Mouse (Mus musculus): ENCODE data around the gene C1qb. TPM values are rescaled to one million over a fixed set of nuclear protein-coding genes. Genes with fewer than 3 reads are reported as not detected.

C1qb gene
- total RNA-seq, 1 experiment from 2014 or later: 0.25 TPM

- no peak for ATAC-seq (replicated peaks in 1 of 2; ENCODE audit: insufficient read depth in 1 of 2, low FRiP score in 2 of 2, low TSS enrichment in 1 of 2, low read depth in 1 of 2, poor library complexity in 2 of 2, severe bottlenecking in 2 of 2)
Observed at GRCm38 (mm10) chr4:136898084-136898598, 12.2 kb upstream of the C1qb start.

- ATAC-seq (replicated peaks in 1 of 2; ENCODE audit: insufficient read depth in 1 of 2, low FRiP score in 2 of 2, low TSS enrichment in 1 of 2, low read depth in 1 of 2, poor library complexity in 2 of 2, severe bottlenecking in 2 of 2): no peak
Observed at GRCm38 (mm10) chr4:136896461-136896860, 10.5 kb upstream of the C1qb start.

GRCm38 (mm10) chr4:136895861-136896260 is 9.9 kb upstream of the C1qb start:
- ATAC-seq (replicated peaks in 1 of 2; ENCODE audit: insufficient read depth in 1 of 2, low FRiP score in 2 of 2, low TSS enrichment in 1 of 2, low read depth in 1 of 2, poor library complexity in 2 of 2, severe bottlenecking in 2 of 2): no peak

DNA sequence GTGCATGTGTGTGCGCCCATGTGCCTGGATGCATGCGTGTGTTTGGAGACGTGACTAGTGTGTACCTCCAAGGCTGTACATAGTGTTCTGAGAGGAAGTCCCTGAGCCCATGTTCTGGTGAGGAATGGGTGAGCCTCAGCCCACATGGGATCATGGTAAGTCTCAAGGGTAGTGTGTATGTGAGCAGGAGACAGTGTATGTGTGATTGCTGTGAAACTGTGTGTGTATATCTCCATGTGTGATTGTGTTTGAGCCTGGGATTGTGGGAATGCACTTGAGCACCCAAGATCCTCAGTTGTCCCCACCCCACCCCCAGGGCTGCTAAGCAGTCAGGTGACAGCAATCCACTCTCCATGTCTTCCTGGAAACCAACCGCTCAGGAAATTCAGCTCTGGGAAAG is 8.8 kb upstream of the C1qb start:
- no peak for ATAC-seq (replicated peaks in 1 of 2; ENCODE audit: insufficient read depth in 1 of 2, low FRiP score in 2 of 2, low TSS enrichment in 1 of 2, low read depth in 1 of 2, poor library complexity in 2 of 2, severe bottlenecking in 2 of 2)

- ATAC-seq (replicated peaks in 1 of 2; ENCODE audit: insufficient read depth in 1 of 2, low FRiP score in 2 of 2, low TSS enrichment in 1 of 2, low read depth in 1 of 2, poor library complexity in 2 of 2, severe bottlenecking in 2 of 2): peak; percentile 62 to 64; a peak in 2 of 4 replicates
Observed at GRCm38 (mm10) chr4:136893691-136894543, 7.9 kb upstream of the C1qb start.

- ATAC-seq (replicated peaks in 1 of 2; ENCODE audit: insufficient read depth in 1 of 2, low FRiP score in 2 of 2, low TSS enrichment in 1 of 2, low read depth in 1 of 2, poor library complexity in 2 of 2, severe bottlenecking in 2 of 2): peak; percentile 29 to 37; a peak in 2 of 4 replicates
Observed at GRCm38 (mm10) chr4:136892811-136893210, 6.8 kb upstream of the C1qb start, which contains the start of gene C1qc. TSS of gene C1qc (minus strand) at chr4:136893065.

GRCm38 (mm10) chr4:136892371-136892770 is 6.4 kb upstream of the C1qb start:
- no peak for ATAC-seq (replicated peaks in 1 of 2; ENCODE audit: insufficient read depth in 1 of 2, low FRiP score in 2 of 2, low TSS enrichment in 1 of 2, low read depth in 1 of 2, poor library complexity in 2 of 2, severe bottlenecking in 2 of 2)

DNA sequence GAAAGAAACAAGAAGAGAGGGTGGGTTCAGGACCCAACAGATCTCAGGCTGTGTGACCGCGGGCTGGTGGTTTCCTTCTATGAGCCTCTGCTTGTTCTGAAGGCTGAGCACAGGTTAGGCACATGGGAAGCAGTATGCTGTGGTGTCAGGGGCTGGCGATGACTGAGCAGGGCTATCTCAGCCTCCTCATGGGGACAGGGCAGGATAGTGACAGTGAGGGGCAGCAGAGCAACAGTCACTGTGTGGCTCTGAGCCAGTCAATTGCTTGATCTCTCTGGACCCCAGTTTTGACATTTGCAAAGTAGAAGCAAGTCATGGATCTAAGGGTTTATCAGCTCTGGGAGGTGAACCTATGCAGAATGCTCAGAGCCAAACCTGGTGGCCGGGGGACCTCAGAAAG is 5.1 kb upstream of the C1qb start:
- no peak for ATAC-seq (replicated peaks in 1 of 2; ENCODE audit: insufficient read depth in 1 of 2, low FRiP score in 2 of 2, low TSS enrichment in 1 of 2, low read depth in 1 of 2, poor library complexity in 2 of 2, severe bottlenecking in 2 of 2)

GRCm38 (mm10) chr4:136889981-136890380 is 4.0 kb upstream of the C1qb start:
- no peak for ATAC-seq (replicated peaks in 1 of 2; ENCODE audit: insufficient read depth in 1 of 2, low FRiP score in 2 of 2, low TSS enrichment in 1 of 2, low read depth in 1 of 2, poor library complexity in 2 of 2, severe bottlenecking in 2 of 2)

- ATAC-seq (replicated peaks in 1 of 2; ENCODE audit: insufficient read depth in 1 of 2, low FRiP score in 2 of 2, low TSS enrichment in 1 of 2, low read depth in 1 of 2, poor library complexity in 2 of 2, severe bottlenecking in 2 of 2): no peak
Observed at GRCm38 (mm10) chr4:136887714-136888113, 1.7 kb upstream of the C1qb start.

DNA sequence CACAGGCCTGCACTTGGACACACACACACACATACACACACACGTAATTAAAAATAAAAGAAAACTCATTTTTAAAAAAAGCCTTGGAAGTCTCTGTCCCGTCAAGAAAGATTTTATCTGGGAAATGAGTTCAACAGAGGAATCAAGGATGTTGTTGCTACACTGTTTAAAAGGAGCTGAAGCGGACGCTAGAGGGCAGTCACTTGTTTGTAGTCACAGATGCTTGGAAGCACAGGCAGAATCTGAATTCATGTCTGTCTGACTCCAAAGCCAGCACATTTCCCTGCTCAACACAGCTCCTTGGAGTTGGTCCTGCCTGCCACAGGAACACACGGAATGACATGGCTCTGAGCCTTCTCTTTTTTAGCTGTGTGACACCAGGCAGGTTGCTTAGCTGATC is 7.4 kb downstream of the C1qb start:
- no peak for ATAC-seq (replicated peaks in 1 of 2; ENCODE audit: insufficient read depth in 1 of 2, low FRiP score in 2 of 2, low TSS enrichment in 1 of 2, low read depth in 1 of 2, poor library complexity in 2 of 2, severe bottlenecking in 2 of 2)

- ATAC-seq (replicated peaks in 1 of 2; ENCODE audit: insufficient read depth in 1 of 2, low FRiP score in 2 of 2, low TSS enrichment in 1 of 2, low read depth in 1 of 2, poor library complexity in 2 of 2, severe bottlenecking in 2 of 2): no peak
Observed at GRCm38 (mm10) chr4:136878171-136878570, 7.8 kb downstream of the C1qb start.

DNA sequence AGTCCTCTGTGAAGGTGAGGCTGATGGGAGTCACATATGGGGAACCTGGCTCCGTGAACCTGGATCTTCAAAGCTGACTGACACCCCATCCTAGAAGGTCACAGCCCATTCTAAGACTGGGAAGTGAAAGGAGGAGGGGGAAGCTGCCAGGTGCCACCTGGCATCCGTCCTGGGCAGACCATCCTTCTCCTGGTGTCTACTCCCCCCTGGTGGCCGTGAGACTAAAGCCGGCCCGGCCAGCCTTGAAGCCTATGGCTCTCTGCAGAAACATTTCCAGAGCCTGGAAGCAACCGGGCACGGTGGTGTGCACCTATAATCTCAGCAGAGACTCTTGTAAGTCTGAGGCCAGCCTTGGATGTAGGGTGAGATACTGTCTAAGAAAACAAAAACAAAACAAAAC is 9.0 kb downstream of the C1qb start:
- ATAC-seq (replicated peaks in 1 of 2; ENCODE audit: insufficient read depth in 1 of 2, low FRiP score in 2 of 2, low TSS enrichment in 1 of 2, low read depth in 1 of 2, poor library complexity in 2 of 2, severe bottlenecking in 2 of 2): peak; percentile 48 to 62

GRCm38 (mm10) chr4:136875012-136875411 is 11.0 kb downstream of the C1qb start:
- no peak for ATAC-seq (replicated peaks in 1 of 2; ENCODE audit: insufficient read depth in 1 of 2, low FRiP score in 2 of 2, low TSS enrichment in 1 of 2, low read depth in 1 of 2, poor library complexity in 2 of 2, severe bottlenecking in 2 of 2)

- ATAC-seq (replicated peaks in 1 of 2; ENCODE audit: insufficient read depth in 1 of 2, low FRiP score in 2 of 2, low TSS enrichment in 1 of 2, low read depth in 1 of 2, poor library complexity in 2 of 2, severe bottlenecking in 2 of 2): no peak
Observed at GRCm38 (mm10) chr4:136868371-136868770, 17.6 kb downstream of the C1qb start.

GRCm38 (mm10) chr4:136867690-136868345 is 18.2 kb downstream of the C1qb start:
- no peak for ATAC-seq (replicated peaks in 1 of 2; ENCODE audit: insufficient read depth in 1 of 2, low FRiP score in 2 of 2, low TSS enrichment in 1 of 2, low read depth in 1 of 2, poor library complexity in 2 of 2, severe bottlenecking in 2 of 2)

- ATAC-seq (replicated peaks in 1 of 2; ENCODE audit: insufficient read depth in 1 of 2, low FRiP score in 2 of 2, low TSS enrichment in 1 of 2, low read depth in 1 of 2, poor library complexity in 2 of 2, severe bottlenecking in 2 of 2): no peak
Observed at GRCm38 (mm10) chr4:136865531-136865930, 20.5 kb downstream of the C1qb start.

- no peak for ATAC-seq (replicated peaks in 1 of 2; ENCODE audit: insufficient read depth in 1 of 2, low FRiP score in 2 of 2, low TSS enrichment in 1 of 2, low read depth in 1 of 2, poor library complexity in 2 of 2, severe bottlenecking in 2 of 2)
Observed at GRCm38 (mm10) chr4:136864751-136865470, 21.1 kb downstream of the C1qb start.

Data from hematopoietic stem cell, adult 5-6 weeks (primary cell).